Mouse (Mus musculus): ENCODE results near the gene Fam160a2.

GRCm38 (mm10) chr7:105418106-105418505 lies 18.3 kb upstream of the Fam160a2 start:
- TF ChIP-seq RCOR1 (IDR thresholded peaks at IDR 0.05; ENCODE audit: low read depth, low read length): no peak
- TF ChIP-seq CTCF (IDR thresholded peaks at IDR 0.05 in 2 of 3, conservative IDR thresholded peaks at IDR 0.05 in 1 of 3; ENCODE audit: control insufficient read depth in 1 of 3, insufficient read depth in 1 of 3, low read depth in 2 of 3, low read length in 3 of 3, poor library complexity in 1 of 3, severe bottlenecking in 1 of 3): no peak
- no peak for TF ChIP-seq USF1 (IDR thresholded peaks at IDR 0.05; ENCODE audit: low read depth, low read length)
- TF ChIP-seq RAD21 (IDR thresholded peaks at IDR 0.05; ENCODE audit: low read depth, low read length): no peak
- TF ChIP-seq GABPA (IDR thresholded peaks at IDR 0.05; ENCODE audit: low read depth, low read length): no peak
- TF ChIP-seq POLR2AphosphoS5 (IDR thresholded peaks at IDR 0.05; ENCODE audit: borderline replicate concordance, low read depth, low read length): no peak
- no peak for TF ChIP-seq MAFK (IDR thresholded peaks at IDR 0.05; ENCODE audit: borderline replicate concordance, low read depth, low read length)
- no peak for TF ChIP-seq ZKSCAN1 (IDR thresholded peaks at IDR 0.05; ENCODE audit: low read depth, low read length)

Measured in MEL (cell line).